Mouse (Mus musculus) bone marrow macrophage, adult 2 months (primary cell): ENCODE measurements around the gene St8sia2. TPM values are rescaled to one million over a fixed set of nuclear protein-coding genes. Genes with fewer than 3 reads are reported as not detected.

Source experiments
- H3K27ac ChIP-seq: 2 replicates; pipeline ENCODE4 v1.5.1; 2012; ENCODE audit warnings: low read depth, low read length; ENCODE audit not compliant: insufficient read depth
- H3K4me1 ChIP-seq: 2 replicates; pipeline ENCODE4 v1.6.1; 2012; ENCODE audit warnings: low read length; ENCODE audit not compliant: control insufficient read depth, insufficient read depth
- H3K4me3 ChIP-seq: 2 replicates; pipeline ENCODE4 v1.5.1; 2012; ENCODE audit warnings: mild to moderate bottlenecking, low read length, moderate library complexity; ENCODE audit not compliant: insufficient read depth
- CTCF ChIP-seq: IDR thresholded peaks from 2 replicates; pipeline ENCODE4 v1.5.1; 2012; ENCODE audit warnings: low read depth, mild to moderate bottlenecking, low read length, moderate library complexity
- POLR2A ChIP-seq: IDR thresholded peaks from 2 replicates; pipeline ENCODE4 v1.6.1; 2012; ENCODE audit warnings: mild to moderate bottlenecking, low read depth, low read length, borderline replicate concordance
- polyA plus RNA-seq: library from polyadenylated mRNA; stranded (reverse); fragments of >200 nt; gene quantifications from 2 replicates; pipeline ENCODE4 v1.2.4, GENCODE M21; 2012; ENCODE audit not compliant: missing spikeins, insufficient read depth, insufficient read length

St8sia2 gene
- polyA plus RNA-seq, 1 experiment, result not detected

- Histone ChIP-seq H3K27ac (no peak overlapping the region), H3K4me3 (no peak overlapping the region), H3K4me1 (no peaks in the 10 kb centered on the region)
- TF ChIP-seq CTCF, result no peak
- TF ChIP-seq POLR2A, result no peak
These were observed 10.7 kb upstream of the St8sia2 start for GRCm38 (mm10) chr7:74024171-74024570.

GRCm38 (mm10) chr7:74022571-74022970, 9.1 kb upstream of the St8sia2 start:
- TF ChIP-seq CTCF, result no peak
- no peak for TF ChIP-seq POLR2A
- H3K4me1 ChIP-seq, result no peaks in the 10 kb centered on the region
- no peak overlapping the region for H3K27ac ChIP-seq
- no peak overlapping the region for H3K4me3 ChIP-seq

GRCm38 (mm10) chr7:74021771-74022170, 8.3 kb upstream of the St8sia2 start:
- Histone ChIP-seq H3K4me1 (no peaks in the 10 kb centered on the region), H3K27ac (no peak overlapping the region), H3K4me3 (no peak overlapping the region)
- no peak for TF ChIP-seq POLR2A
- TF ChIP-seq CTCF, result no peak

GRCm38 (mm10) chr7:74016613-74017012, 3.1 kb upstream of the St8sia2 start:
- Histone ChIP-seq H3K4me1 (no peaks in the 10 kb centered on the region), H3K27ac (no peak overlapping the region), H3K4me3 (no peak overlapping the region)
- TF ChIP-seq CTCF (no peak), POLR2A (no peak)

- no peak for TF ChIP-seq POLR2A
- no peak for TF ChIP-seq CTCF
- H3K4me1 ChIP-seq, result no peaks in the 10 kb centered on the region
- no peak overlapping the region for H3K4me3 ChIP-seq
- H3K27ac ChIP-seq, result no peak overlapping the region
These were observed 461 bp downstream of the St8sia2 start for GRCm38 (mm10) chr7:74012858-74013600.

- TF ChIP-seq POLR2A (no peak), CTCF (no peak)
- no peak overlapping the region for H3K4me3 ChIP-seq
- no peak overlapping the region for H3K27ac ChIP-seq
- H3K4me1 ChIP-seq, result no peaks in the 10 kb centered on the region
These were observed 1.3 kb downstream of the St8sia2 start for GRCm38 (mm10) chr7:74011976-74012857.

- Histone ChIP-seq H3K27ac (no peak overlapping the region), H3K4me3 (no peak overlapping the region), H3K4me1 (no peaks in the 10 kb centered on the region)
- TF ChIP-seq CTCF, result no peak
- no peak for TF ChIP-seq POLR2A
These were observed 4.4 kb downstream of the St8sia2 start for GRCm38 (mm10) chr7:74008946-74009542.

- H3K4me1 ChIP-seq, result no peaks in the 10 kb centered on the region
- no peak for TF ChIP-seq CTCF
- no peak for TF ChIP-seq POLR2A
- no peak overlapping the region for H3K4me3 ChIP-seq
- H3K27ac ChIP-seq, result no peak overlapping the region
These were observed 6.6 kb downstream of the St8sia2 start for GRCm38 (mm10) chr7:74006775-74007371.

GRCm38 (mm10) chr7:74006364-74006763, 7.1 kb downstream of the St8sia2 start:
- no peak overlapping the region for H3K4me3 ChIP-seq
- no peak overlapping the region for H3K27ac ChIP-seq
- TF ChIP-seq CTCF (no peak), POLR2A (no peak)
- H3K4me1 ChIP-seq, result no peaks in the 10 kb centered on the region
